Mouse (Mus musculus): ENCODE measurements around the gene Fastk.

Fastk gene

DNA sequence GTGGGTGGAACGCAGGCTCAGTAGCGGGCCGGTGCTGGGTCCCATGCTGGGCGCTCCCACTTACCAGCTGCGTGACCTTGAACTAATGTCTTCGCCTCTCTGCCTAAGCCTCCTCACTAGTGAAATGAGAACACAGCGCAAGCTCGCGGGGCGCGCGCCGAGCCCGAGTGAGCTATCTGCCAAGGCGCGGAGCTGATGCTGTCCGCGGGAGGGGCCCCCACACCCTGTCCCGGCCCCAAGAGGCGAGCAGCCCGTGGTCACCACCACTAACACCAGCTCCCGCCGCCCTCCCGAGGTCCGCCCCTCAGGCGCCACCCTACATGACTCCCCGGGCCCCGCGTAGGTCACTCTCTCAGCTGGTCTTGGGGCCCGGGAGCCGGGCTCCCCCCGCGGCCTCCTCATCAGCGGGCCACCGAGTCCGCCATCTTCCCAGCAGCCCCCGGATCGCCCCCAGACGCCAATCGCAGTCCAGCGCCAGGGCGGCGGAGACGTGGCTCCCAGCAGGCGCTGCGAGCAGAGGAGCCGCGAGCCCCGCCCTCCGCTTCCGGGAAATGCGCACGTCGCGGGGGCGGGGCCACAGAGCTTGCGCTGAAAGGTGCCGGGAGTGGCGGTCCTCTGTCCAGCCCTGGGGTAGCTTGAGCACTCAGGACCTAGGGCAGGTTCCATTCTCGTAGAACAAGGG lies at the start of gene Fastk:
Gene Fastk (minus strand): TSS at position 542 of the 682 bp plus-strand sequence.
- DNase-seq = peak; percentile 92

- no peak for DNase-seq
These were observed 47.6 kb upstream of the Fastk start for GRCm38 (mm10) chr5:24492546-24493285.

- DNase-seq = no peak
These were observed 45.4 kb upstream of the Fastk start for GRCm38 (mm10) chr5:24490413-24490920.

- DNase-seq = no peak
These were observed 41.7 kb upstream of the Fastk start for GRCm38 (mm10) chr5:24486738-24487137.

DNA sequence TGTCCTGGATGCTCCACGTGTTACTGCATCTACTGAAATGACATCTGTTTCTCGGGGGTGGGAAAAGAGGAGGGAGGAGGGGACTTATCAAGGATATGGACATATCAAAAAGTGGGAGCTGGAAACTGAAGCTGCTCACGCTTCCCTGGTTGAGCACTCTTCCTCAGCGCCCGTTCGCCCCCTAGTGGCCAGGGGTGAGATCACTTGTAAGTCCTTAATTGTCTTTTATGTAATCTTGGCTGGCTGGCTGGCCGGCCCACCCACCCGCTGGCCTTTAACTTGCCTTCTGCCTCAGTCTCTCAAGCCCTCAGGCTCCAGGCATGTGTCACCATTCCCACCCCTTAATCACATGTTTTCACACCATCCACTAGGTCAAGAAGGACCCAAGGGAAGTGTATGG lies 41.0 kb upstream of the Fastk start:
- peak; percentile 92 for DNase-seq

DNA sequence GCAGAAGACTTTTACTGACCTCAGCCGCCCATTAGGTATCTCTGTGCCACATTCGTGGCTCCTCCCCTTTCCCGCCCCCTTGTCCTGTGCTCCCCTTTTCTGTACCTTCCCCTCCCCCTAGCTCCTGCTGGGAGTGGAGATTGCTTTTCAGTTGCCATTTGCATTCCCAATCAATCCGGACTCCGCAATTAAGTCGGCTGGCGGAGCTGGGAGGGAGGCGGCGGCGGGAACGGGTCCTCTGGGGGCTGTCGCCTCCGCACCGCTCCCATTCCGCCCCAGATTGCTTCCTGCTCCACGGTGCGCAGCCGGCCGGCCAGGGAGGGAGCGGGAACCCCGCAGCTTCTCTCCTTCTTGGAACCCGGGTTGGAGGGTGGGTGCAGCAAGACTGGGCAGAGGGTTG lies 39.9 kb upstream of the Fastk start:
- DNase-seq = no peak

GRCm38 (mm10) chr5:24483326-24483725 lies 38.2 kb upstream of the Fastk start:
- peak; percentile 71 for DNase-seq

- no peak for DNase-seq
These were observed 37.4 kb upstream of the Fastk start for GRCm38 (mm10) chr5:24482247-24483079.

DNA sequence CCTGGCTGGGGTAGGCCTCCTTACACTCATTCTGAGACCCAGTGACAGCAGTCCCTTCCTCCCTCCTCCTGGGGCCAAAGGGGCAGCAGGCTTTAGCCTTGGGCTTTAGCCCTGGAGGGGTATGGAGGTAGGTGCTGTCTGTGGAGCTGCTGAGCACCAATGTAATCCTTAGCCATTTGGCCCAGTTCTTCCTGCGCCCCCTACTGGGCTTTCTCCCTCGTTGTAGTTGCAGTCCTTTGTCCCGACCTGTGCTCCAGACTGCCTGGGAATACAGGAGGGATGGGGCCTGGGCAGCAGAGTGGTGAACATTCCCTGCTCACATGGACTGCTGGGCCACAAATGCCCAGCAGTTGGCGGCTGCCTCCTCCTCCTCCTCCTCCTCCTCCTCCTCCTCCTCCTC lies 36.6 kb upstream of the Fastk start:
- DNase-seq = peak; percentile 71

- no peak for DNase-seq
These were observed 32.8 kb upstream of the Fastk start for GRCm38 (mm10) chr5:24477909-24478308.

DNA sequence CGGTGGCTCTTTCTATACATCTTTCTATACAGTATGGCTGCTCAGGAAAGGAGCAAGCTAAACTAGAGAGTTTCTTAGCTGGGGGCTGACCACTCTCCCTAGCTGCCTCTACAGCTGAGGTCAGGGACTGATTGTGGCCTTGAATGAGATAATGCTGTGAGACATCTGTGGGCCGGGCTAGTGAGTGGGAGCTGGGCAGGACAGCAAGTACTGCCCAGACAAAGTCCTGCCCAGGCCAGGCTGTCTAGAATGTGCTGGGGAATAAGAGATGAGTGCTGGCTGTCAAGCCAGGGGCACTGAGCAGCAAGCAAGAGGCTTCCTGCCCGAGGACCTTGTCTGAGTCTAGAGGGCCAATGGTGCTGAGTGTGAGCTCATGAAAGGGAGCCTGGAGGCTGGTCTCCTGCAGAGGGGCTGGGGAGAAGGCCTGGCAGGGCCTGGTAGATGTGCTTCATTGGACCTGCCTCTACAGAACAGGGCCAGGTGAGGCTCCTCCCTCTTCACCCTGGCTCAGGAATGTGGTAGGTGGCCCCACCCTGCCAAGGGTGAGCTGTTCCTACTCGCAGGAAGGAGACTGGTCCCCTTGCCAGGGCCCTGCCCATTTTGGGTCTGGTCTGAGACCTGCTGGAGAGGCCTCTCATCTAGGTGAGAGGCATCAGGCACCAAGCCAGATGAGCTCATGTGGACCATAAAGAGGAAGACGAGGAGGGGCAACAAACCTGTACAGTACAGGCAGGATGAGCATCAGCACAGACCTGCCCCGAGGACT lies 30.6 kb upstream of the Fastk start:
- no peak for DNase-seq

- no peak for DNase-seq
These were observed 29.7 kb upstream of the Fastk start for GRCm38 (mm10) chr5:24474723-24475261.

DNA sequence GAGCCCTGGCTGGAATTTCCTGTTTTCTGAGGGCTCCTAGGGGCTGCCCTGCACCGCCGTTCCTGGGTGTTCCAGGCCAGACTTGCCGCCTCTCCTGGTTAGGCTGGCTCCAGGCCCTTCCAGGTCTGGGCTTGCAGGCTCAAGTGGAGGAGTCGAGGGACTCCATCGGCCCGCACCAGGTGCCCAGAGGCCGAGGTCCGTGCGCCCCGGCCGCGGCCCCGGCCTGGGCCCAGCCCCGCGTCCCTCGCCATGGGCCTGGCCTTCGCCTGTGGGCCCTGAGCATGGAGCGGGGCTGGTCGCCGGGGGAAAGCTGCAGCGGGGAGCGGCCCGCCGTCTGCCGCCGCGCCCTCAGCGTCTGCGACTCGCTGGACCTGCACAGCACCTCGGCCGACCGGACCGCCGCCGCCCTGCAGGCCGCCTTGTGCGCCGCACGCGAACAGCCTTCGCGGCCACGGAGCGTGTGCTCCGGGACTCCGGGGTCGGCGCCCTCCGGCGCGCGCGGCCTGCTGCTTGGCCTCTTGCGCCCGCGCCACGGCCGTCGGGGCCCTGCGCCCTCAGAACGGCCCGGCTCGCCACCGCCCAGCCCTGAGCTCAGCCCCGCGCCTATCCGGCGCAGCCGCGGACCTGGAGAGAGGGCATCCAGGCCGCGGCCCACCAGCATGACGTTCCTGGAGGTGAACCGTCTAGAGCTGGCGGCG lies 29.1 kb upstream of the Fastk start:
- no peak for DNase-seq

DNA sequence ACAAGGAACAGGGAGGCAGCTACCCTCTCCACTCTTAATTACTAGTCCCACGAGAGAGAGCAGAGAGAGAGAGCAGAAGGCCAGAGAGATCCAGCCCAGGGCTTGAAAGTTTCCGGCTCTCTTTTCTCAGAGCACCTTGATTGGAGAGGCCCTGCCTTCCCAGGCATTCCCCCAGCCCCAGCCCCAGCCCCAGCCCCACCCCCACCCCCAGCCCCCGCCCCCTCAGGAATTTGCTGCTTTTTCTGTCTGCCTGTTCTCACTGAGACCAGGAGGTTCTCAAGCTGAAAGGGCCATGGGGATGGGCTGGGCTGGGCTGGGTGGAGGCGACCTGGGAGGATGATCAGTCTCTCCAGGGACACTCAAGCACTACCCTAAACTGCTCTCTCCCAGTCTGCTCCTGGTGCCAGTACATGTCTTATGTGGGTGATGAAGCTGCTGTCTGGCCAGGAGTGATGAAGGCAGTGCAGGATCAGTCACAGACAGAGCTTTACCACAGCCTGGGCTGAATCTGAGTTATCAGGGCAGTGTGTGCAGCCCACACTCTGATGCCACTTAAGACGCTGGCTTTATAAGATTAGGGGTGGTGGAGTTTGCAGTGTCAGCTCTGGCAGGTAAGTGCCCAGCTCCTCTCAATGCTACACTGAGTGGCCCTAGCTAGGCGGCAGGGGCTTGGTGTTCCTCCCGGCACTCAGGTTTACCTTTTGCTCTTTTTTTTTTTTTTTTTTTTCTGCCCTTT lies 28.0 kb upstream of the Fastk start:
- no peak for DNase-seq

- peak; percentile 82 for DNase-seq
These were observed 25.5 kb upstream of the Fastk start for GRCm38 (mm10) chr5:24470600-24470999.

DNA sequence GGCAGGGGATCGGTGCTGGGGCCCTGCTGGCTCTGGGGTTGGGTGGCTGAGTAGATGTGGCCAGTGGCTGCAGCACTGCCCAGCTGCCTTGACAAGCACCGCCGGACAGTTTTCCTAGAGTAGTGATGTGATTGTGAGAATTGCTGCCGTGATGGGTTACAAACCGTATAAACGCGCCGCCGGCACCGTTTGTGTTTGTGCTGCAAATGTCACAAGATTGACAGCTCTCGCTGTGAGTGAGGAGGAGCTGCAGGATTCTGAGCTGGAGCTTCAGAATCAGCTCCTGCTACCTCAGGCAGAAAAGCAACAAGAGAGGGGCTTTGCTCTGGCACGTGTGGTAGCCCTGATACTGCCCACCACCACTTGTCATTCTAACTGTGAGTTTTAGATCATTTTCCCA lies 21.7 kb upstream of the Fastk start:
- DNase-seq = no peak

GRCm38 (mm10) chr5:24455613-24456012 lies 10.5 kb upstream of the Fastk start:
- DNase-seq = no peak

DNA sequence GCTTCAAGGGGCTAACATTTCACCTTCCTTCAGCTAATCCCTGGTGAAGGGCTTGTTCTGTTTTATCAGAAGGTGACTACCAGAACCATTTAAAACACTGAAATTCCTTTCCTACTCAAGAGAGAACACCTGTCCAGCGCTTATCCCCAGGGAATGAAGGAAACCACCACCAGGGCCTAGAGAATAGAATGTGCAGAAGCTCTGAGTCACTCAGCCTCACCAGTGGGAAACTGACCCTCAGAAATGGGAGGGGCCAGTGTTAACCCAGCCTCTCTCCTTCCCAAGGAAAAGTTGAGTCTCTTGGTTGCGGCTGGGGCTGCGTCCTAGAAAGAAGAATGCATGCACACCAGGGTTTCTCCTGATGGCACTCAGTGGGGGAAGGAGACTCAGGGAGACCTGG lies 10.0 kb upstream of the Fastk start:
- DNase-seq = no peak

DNA sequence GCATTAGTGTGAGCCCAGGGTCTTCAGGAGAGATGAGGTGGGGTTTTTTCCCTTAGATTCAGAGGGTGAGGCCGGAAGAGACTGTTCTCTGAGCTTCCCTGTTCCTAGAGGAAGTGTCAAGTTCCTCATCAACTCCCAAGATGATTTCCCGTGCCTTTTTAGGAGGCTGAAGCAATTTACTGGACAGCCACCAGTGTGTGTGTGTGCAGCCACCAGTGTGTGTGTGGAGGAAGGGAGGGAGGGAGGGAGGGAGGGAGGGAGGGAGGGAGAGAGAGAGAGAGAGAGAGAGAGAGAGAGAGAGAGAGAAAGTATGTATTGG lies 8.9 kb upstream of the Fastk start:
- no peak for DNase-seq

- DNase-seq = peak; percentile 85
These were observed 8.3 kb upstream of the Fastk start for GRCm38 (mm10) chr5:24453283-24453984.
